Mouse (Mus musculus): Measurements from ENCODE around the gene Ndst2.

DNA sequence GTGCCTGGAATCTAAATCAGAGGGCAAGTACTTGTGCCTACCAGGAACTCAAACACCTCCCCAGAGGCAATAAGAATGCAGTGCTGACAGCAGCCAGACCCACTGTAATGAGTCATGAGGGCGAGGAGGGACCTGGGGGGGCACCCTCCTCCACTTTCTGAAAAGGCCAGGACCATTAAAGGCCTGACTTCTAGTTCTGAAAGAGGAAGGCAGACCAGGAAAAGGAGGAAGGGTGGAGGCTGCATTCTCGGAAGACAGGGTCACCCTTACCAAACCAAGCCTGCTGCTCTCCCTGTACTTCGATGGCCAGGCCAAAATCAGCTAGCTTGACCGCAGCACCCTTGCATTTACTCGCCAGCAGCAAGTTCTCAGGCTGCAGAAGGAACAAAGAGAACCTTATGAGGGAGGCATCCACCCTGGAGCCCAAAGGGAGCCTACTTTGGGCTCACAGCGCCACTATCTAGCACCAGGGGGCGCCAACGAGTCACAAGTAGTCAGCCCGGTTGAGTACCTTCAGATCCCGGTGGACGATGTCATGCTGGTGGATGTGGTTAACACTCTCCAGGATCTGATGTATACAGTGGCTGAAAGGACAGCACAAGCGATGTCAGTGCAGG lies 31.4 kb upstream of the Ndst2 start:
- no peak for TF ChIP-seq CHD2 (IDR thresholded peaks at IDR 0.05; ENCODE audit: low read depth, low read length)
- 0 out of 2 replicates have a peak, but pooled peaks have one; percentile 7 for TF ChIP-seq ZC3H11A (IDR thresholded peaks at IDR 0.05; ENCODE audit: borderline replicate concordance, low read depth, low read length)
- TF ChIP-seq MAFK (IDR thresholded peaks at IDR 0.05; ENCODE audit: insufficient read depth, low read depth, low read length) = no peak
- no peak for TF ChIP-seq ZNF384 (IDR thresholded peaks at IDR 0.05; ENCODE audit: low read depth, low read length)
